Mouse (Mus musculus): ENCODE results near the gene Cflar. TPM values are rescaled to one million over a fixed set of nuclear protein-coding genes. Genes with fewer than 3 reads are reported as not detected.
"Not testable (repeated sequence)": the region's sequence is repeated elsewhere in the genome, so short reads cannot be mapped to it uniquely, and the experiment has no call there.

The Cflar gene
- total and polyA plus RNA-seq, 3 experiments, result 35.7 to 81.1 (median 49.2) TPM

GRCm38 (mm10) chr1:58675011-58675410, 36.3 kb upstream of the Cflar start:
- Histone ChIP-seq H3K4me3 (replicated peaks in 1 of 3; ENCODE audit: low read depth in 2 of 3, low read length in 2 of 3, poor library complexity in 1 of 3) (no peak overlapping the region), H3K36me3 (replicated peaks in 1 of 2; ENCODE audit: control insufficient read depth in 1 of 2, insufficient read depth in 1 of 2, low read length in 1 of 2) (no peaks in the 10 kb centered on the region), H3K27ac (ENCODE audit: insufficient read depth, low read depth) (no peak overlapping the region), H3K4me1 (ENCODE audit: control insufficient read depth in 1 of 2, insufficient read depth in 2 of 2) (peaks cover 8 to 20% of the 10 kb centered on the region in 2 experiments), H3K4me2 (ENCODE audit: insufficient read depth, low read depth, poor library complexity, severe bottlenecking) (no peak overlapping the region), H3K9me3 (replicated peaks; ENCODE audit: low read length) (no peaks in the 10 kb centered on the region), H3K9ac (ENCODE audit: insufficient read depth, low read depth) (no peak overlapping the region), H3K27me3 (replicated peaks) (no peaks in the 10 kb centered on the region), H3K79me2 (replicated peaks; ENCODE audit: control insufficient read depth, extremely low read depth, insufficient read depth, poor library complexity, severe bottlenecking) (no peaks in the 10 kb centered on the region)
- no peak for TF ChIP-seq MEF2A (IDR thresholded peaks at IDR 0.05; ENCODE audit: borderline replicate concordance, low read depth, low read length)
- no peak for TF ChIP-seq POLR2AphosphoS2 (IDR thresholded peaks at IDR 0.05; ENCODE audit: low read depth, low read length)
- no peak for TF ChIP-seq MAZ (IDR thresholded peaks at IDR 0.05; ENCODE audit: low read depth, low read length)
- no peak for TF ChIP-seq E2F4 (IDR thresholded peaks at IDR 0.05; ENCODE audit: insufficient replicate concordance, low read depth, low read length)
- no peak for TF ChIP-seq CHD1 (IDR thresholded peaks at IDR 0.05; ENCODE audit: low read depth, low read length)
- no peak for TF ChIP-seq UBTF (IDR thresholded peaks at IDR 0.05; ENCODE audit: low read depth, low read length)
- TF ChIP-seq USF2 (conservative IDR thresholded peaks at IDR 0.05; ENCODE audit: low read depth, low read length), result no peak
- no peak for TF ChIP-seq ZMIZ1 (IDR thresholded peaks at IDR 0.05; ENCODE audit: low read depth, low read length)
- no peak for TF ChIP-seq TCF12 (IDR thresholded peaks at IDR 0.05; ENCODE audit: low read depth, low read length)
- TF ChIP-seq SIN3A (IDR thresholded peaks at IDR 0.05; ENCODE audit: low read length), result no peak
- TF ChIP-seq TBP (conservative IDR thresholded peaks at IDR 0.05; ENCODE audit: low read depth, low read length), result no peak
- TF ChIP-seq GABPA (IDR thresholded peaks at IDR 0.05; ENCODE audit: insufficient replicate concordance, low read depth, low read length), result no peak
- TF ChIP-seq RAD21 (IDR thresholded peaks at IDR 0.05; ENCODE audit: low read depth, low read length), result no peak
- no peak for TF ChIP-seq ETS1 (conservative IDR thresholded peaks at IDR 0.05; ENCODE audit: low read depth, low read length)
- TF ChIP-seq MXI1 (IDR thresholded peaks at IDR 0.05; ENCODE audit: low read depth, low read length), result no peak
- no peak for TF ChIP-seq CTCF (conservative IDR thresholded peaks at IDR 0.05 in 1 of 2, IDR thresholded peaks at IDR 0.05 in 1 of 2; ENCODE audit: low read depth in 2 of 2, low read length in 2 of 2)
- TF ChIP-seq ELF1 (IDR thresholded peaks at IDR 0.05; ENCODE audit: low read depth, low read length), result no peak
- no peak for TF ChIP-seq NRF1 (IDR thresholded peaks at IDR 0.05; ENCODE audit: low read depth, low read length)
- dilution Hi-C loops (cut with MboI; ENCODE audit: extremely low pct_ligation_motif_present, extremely low pct_unique_long_range_greater_than_20kb, low sequenced_read_pairs) (no loop called here), in situ Hi-C loops (cut with MboI; ENCODE audit: low pct_ligation_motif_present, low pct_unique_long_range_greater_than_20kb, low sequenced_read_pairs) (loop anchor here (25.0 kb wide), 2 partner anchors 188 to 388 kb away; partner anchors contain the start of gene Aox2)
- DNase-seq (ENCODE audit: extremely low read depth), result no peak

GRCm38 (mm10) chr1:58677575-58677974, 33.7 kb upstream of the Cflar start:
- no peaks in the 10 kb centered on the region for H3K79me2 ChIP-seq (replicated peaks; ENCODE audit: control insufficient read depth, extremely low read depth, insufficient read depth, poor library complexity, severe bottlenecking)
- dilution Hi-C loops (cut with MboI; ENCODE audit: extremely low pct_ligation_motif_present, extremely low pct_unique_long_range_greater_than_20kb, low sequenced_read_pairs), result no loop called here

GRCm38 (mm10) chr1:58678412-58678811, 32.9 kb upstream of the Cflar start:
- H3K4me2 ChIP-seq (ENCODE audit: insufficient read depth, low read depth, poor library complexity, severe bottlenecking); H3K4me3 ChIP-seq (replicated peaks in 1 of 3; ENCODE audit: low read depth in 2 of 3, low read length in 2 of 3, poor library complexity in 1 of 3); H3K9ac ChIP-seq (ENCODE audit: insufficient read depth, low read depth); H3K27ac ChIP-seq (ENCODE audit: insufficient read depth, low read depth); H3K9me3 ChIP-seq (replicated peaks; ENCODE audit: low read length); H3K79me2 ChIP-seq (replicated peaks; ENCODE audit: control insufficient read depth, extremely low read depth, insufficient read depth, poor library complexity, severe bottlenecking); H3K36me3 ChIP-seq (replicated peaks in 1 of 2; ENCODE audit: control insufficient read depth in 1 of 2, insufficient read depth in 1 of 2, low read length in 1 of 2); dilution Hi-C loops (cut with MboI; ENCODE audit: extremely low pct_ligation_motif_present, extremely low pct_unique_long_range_greater_than_20kb, low sequenced_read_pairs); H3K27me3 ChIP-seq (replicated peaks); DNase-seq (ENCODE audit: extremely low read depth): not testable (repeated sequence)
- H3K4me1 ChIP-seq (ENCODE audit: control insufficient read depth in 1 of 2, insufficient read depth in 2 of 2), result peaks cover 4 to 16% of the 10 kb centered on the region in 2 experiments; a peak in 3 of 4 replicates
- in situ Hi-C loops (cut with MboI; ENCODE audit: low pct_ligation_motif_present, low pct_unique_long_range_greater_than_20kb, low sequenced_read_pairs), result loop anchor here (25.0 kb wide), 2 partner anchors 191 to 391 kb away; partner anchors contain the start of gene Aox2

More at GRCm38 (mm10) chr1:58677575-58677974, 33.7 kb upstream of the Cflar start:
- in situ Hi-C loops (cut with MboI; ENCODE audit: low pct_ligation_motif_present, low pct_unique_long_range_greater_than_20kb, low sequenced_read_pairs), result loop anchor here (25.0 kb wide), 2 partner anchors 190 to 390 kb away; partner anchors contain the start of gene Aox2
- no peaks in the 10 kb centered on the region for H3K9me3 ChIP-seq (replicated peaks; ENCODE audit: low read length)
- H3K27ac ChIP-seq (ENCODE audit: insufficient read depth, low read depth), result no peak overlapping the region
- no peak overlapping the region for H3K4me3 ChIP-seq (replicated peaks in 1 of 3; ENCODE audit: low read depth in 2 of 3, low read length in 2 of 3, poor library complexity in 1 of 3)
- no peak overlapping the region for H3K9ac ChIP-seq (ENCODE audit: insufficient read depth, low read depth)
- peaks cover 4 to 16% of the 10 kb centered on the region in 2 experiments; a peak in 3 of 4 replicates for H3K4me1 ChIP-seq (ENCODE audit: control insufficient read depth in 1 of 2, insufficient read depth in 2 of 2)
- H3K4me2 ChIP-seq (ENCODE audit: insufficient read depth, low read depth, poor library complexity, severe bottlenecking), result no peak overlapping the region
- no peaks in the 10 kb centered on the region for H3K36me3 ChIP-seq (replicated peaks in 1 of 2; ENCODE audit: control insufficient read depth in 1 of 2, insufficient read depth in 1 of 2, low read length in 1 of 2)
- DNase-seq (ENCODE audit: extremely low read depth), result peak; percentile 45
- TF ChIP-seq KAT2A (IDR thresholded peaks at IDR 0.05; ENCODE audit: insufficient replicate concordance, low read length) (no peak), SMC3 (IDR thresholded peaks at IDR 0.05; ENCODE audit: low read depth, low read length) (peak; percentile 59), MAX (IDR thresholded peaks at IDR 0.05; ENCODE audit: low read length) (no peak), CTCF (conservative IDR thresholded peaks at IDR 0.05 in 1 of 2, IDR thresholded peaks at IDR 0.05 in 1 of 2; ENCODE audit: low read depth in 2 of 2, low read length in 2 of 2) (peak; percentile 42 to 68; a peak in 3 of 4 replicates), MEF2A (IDR thresholded peaks at IDR 0.05; ENCODE audit: borderline replicate concordance, low read depth, low read length) (0 out of 2 replicates have a peak, but pooled peaks have one; percentile 21), CHD2 (IDR thresholded peaks at IDR 0.05; ENCODE audit: low read length) (no peak), NELFE (IDR thresholded peaks at IDR 0.05; ENCODE audit: low read depth, low read length) (no peak), EP300 (IDR thresholded peaks at IDR 0.05; ENCODE audit: low read length) (no peak), ZC3H11A (IDR thresholded peaks at IDR 0.05; ENCODE audit: low read depth, low read length) (peak; percentile 11; the same call in 1 of the 2 replicates), RAD21 (IDR thresholded peaks at IDR 0.05; ENCODE audit: low read depth, low read length) (peak; percentile 66), IRF4 (IDR thresholded peaks at IDR 0.05; ENCODE audit: low read depth, low read length) (0 out of 2 replicates have a peak, but pooled peaks have one; percentile 32), PAX5 (IDR thresholded peaks at IDR 0.05; ENCODE audit: low read length) (no peak)
- no peaks in the 10 kb centered on the region for H3K27me3 ChIP-seq (replicated peaks)

Measured in CH12.LX (cell line).